Mouse (Mus musculus): ENCODE results near the gene Ctrc. TPM values are rescaled to one million over a fixed set of nuclear protein-coding genes. Genes with fewer than 3 reads are reported as not detected.

Ctrc gene
- total and polyA plus RNA-seq, 3 experiments: not detected

- no peak overlapping the region for H3K9ac ChIP-seq (ENCODE audit: insufficient read depth, low read depth)
- no peak overlapping the region for H3K27ac ChIP-seq (ENCODE audit: insufficient read depth, low read depth)
- no peak overlapping the region for H3K4me3 ChIP-seq (replicated peaks in 1 of 3; ENCODE audit: low read depth in 2 of 3, low read length in 2 of 3, poor library complexity in 1 of 3)
- H3K79me2 ChIP-seq (replicated peaks; ENCODE audit: control insufficient read depth, extremely low read depth, insufficient read depth, poor library complexity, severe bottlenecking): no peaks in the 10 kb centered on the region
- in situ Hi-C loops (cut with MboI; ENCODE audit: low pct_ligation_motif_present, low pct_unique_long_range_greater_than_20kb, low sequenced_read_pairs) (loop anchor here (10.0 kb wide), 1 partner anchor 439 kb away; the partner anchor contains the start of gene Clcnka), dilution Hi-C loops (cut with MboI; ENCODE audit: extremely low pct_ligation_motif_present, extremely low pct_unique_long_range_greater_than_20kb, low sequenced_read_pairs) (no loop called here)
- no peak overlapping the region for H3K4me2 ChIP-seq (ENCODE audit: insufficient read depth, low read depth, poor library complexity, severe bottlenecking)
- peaks cover 0 to 11% of the 10 kb centered on the region in 2 experiments; a peak in 2 of 4 replicates for H3K4me1 ChIP-seq (ENCODE audit: control insufficient read depth in 1 of 2, insufficient read depth in 2 of 2)
- H3K27me3 ChIP-seq (replicated peaks): no peaks in the 10 kb centered on the region
- H3K9me3 ChIP-seq (replicated peaks; ENCODE audit: low read length): no peaks in the 10 kb centered on the region
- no peak for TF ChIP-seq MXI1 (IDR thresholded peaks at IDR 0.05; ENCODE audit: low read depth, low read length)
- no peak for TF ChIP-seq MAFK (IDR thresholded peaks at IDR 0.05; ENCODE audit: insufficient replicate concordance, low read length)
- no peak for TF ChIP-seq USF1 (IDR thresholded peaks at IDR 0.05; ENCODE audit: low read depth, low read length)
- no peak for TF ChIP-seq JUND (conservative IDR thresholded peaks at IDR 0.05; ENCODE audit: low read depth, low read length)
- TF ChIP-seq RCOR1 (conservative IDR thresholded peaks at IDR 0.05; ENCODE audit: low read depth, low read length): no peak
- TF ChIP-seq TCF12 (IDR thresholded peaks at IDR 0.05; ENCODE audit: low read depth, low read length): no peak
- no peak for TF ChIP-seq NELFE (IDR thresholded peaks at IDR 0.05; ENCODE audit: low read depth, low read length)
- TF ChIP-seq ZNF384 (IDR thresholded peaks at IDR 0.05; ENCODE audit: low read depth, low read length): no peak
- TF ChIP-seq ZMIZ1 (IDR thresholded peaks at IDR 0.05; ENCODE audit: low read depth, low read length): no peak
- TF ChIP-seq GABPA (IDR thresholded peaks at IDR 0.05; ENCODE audit: insufficient replicate concordance, low read depth, low read length): no peak
- no peak for TF ChIP-seq MAZ (IDR thresholded peaks at IDR 0.05; ENCODE audit: low read depth, low read length)
- DNase-seq (ENCODE audit: extremely low read depth): no peak
- H3K36me3 ChIP-seq (replicated peaks in 1 of 2; ENCODE audit: control insufficient read depth in 1 of 2, insufficient read depth in 1 of 2, low read length in 1 of 2): no peaks in the 10 kb centered on the region
Measured at GRCm38 (mm10) chr4:141833911-141834310, 12.2 kb downstream of the Ctrc start.

- no peak for DNase-seq (ENCODE audit: extremely low read depth)
- H3K4me3 ChIP-seq (replicated peaks in 1 of 3; ENCODE audit: low read depth in 2 of 3, low read length in 2 of 3, poor library complexity in 1 of 3): no peak overlapping the region
- dilution Hi-C loops (cut with MboI; ENCODE audit: extremely low pct_ligation_motif_present, extremely low pct_unique_long_range_greater_than_20kb, low sequenced_read_pairs): no loop called here
Measured at GRCm38 (mm10) chr4:141831361-141831760, 14.8 kb downstream of the Ctrc start.

GRCm38 (mm10) chr4:141830381-141830780 is 15.8 kb downstream of the Ctrc start:
- Histone ChIP-seq H3K27me3 (replicated peaks) (no peaks in the 10 kb centered on the region), H3K79me2 (replicated peaks; ENCODE audit: control insufficient read depth, extremely low read depth, insufficient read depth, poor library complexity, severe bottlenecking) (no peaks in the 10 kb centered on the region), H3K4me1 (ENCODE audit: control insufficient read depth in 1 of 2, insufficient read depth in 2 of 2) (peaks cover 0 to 19% of the 10 kb centered on the region in 2 experiments; a peak in 2 of 4 replicates), H3K27ac (ENCODE audit: insufficient read depth, low read depth) (no peak overlapping the region), H3K36me3 (replicated peaks in 1 of 2; ENCODE audit: control insufficient read depth in 1 of 2, insufficient read depth in 1 of 2, low read length in 1 of 2) (no peaks in the 10 kb centered on the region), H3K9ac (ENCODE audit: insufficient read depth, low read depth) (no peak overlapping the region), H3K4me2 (ENCODE audit: insufficient read depth, low read depth, poor library complexity, severe bottlenecking) (no peak overlapping the region), H3K4me3 (replicated peaks in 1 of 3; ENCODE audit: low read depth in 2 of 3, low read length in 2 of 3, poor library complexity in 1 of 3) (no peak overlapping the region), H3K9me3 (replicated peaks; ENCODE audit: low read length) (no peaks in the 10 kb centered on the region)
- dilution Hi-C loops (cut with MboI; ENCODE audit: extremely low pct_ligation_motif_present, extremely low pct_unique_long_range_greater_than_20kb, low sequenced_read_pairs) (no loop called here), in situ Hi-C loops (cut with MboI; ENCODE audit: low pct_ligation_motif_present, low pct_unique_long_range_greater_than_20kb, low sequenced_read_pairs) (loop anchor here (10.0 kb wide), 1 partner anchor 436 kb away; the partner anchor contains the start of gene Clcnka)
- no peak for DNase-seq (ENCODE audit: extremely low read depth)
- TF ChIP-seq GABPA (IDR thresholded peaks at IDR 0.05; ENCODE audit: insufficient replicate concordance, low read depth, low read length) (no peak), USF2 (conservative IDR thresholded peaks at IDR 0.05; ENCODE audit: low read depth, low read length) (no peak), MAFK (IDR thresholded peaks at IDR 0.05; ENCODE audit: insufficient replicate concordance, low read length) (no peak), MYC (IDR thresholded peaks at IDR 0.05; ENCODE audit: low read depth, low read length) (no peak)

More at GRCm38 (mm10) chr4:141831361-141831760, 14.8 kb downstream of the Ctrc start:
- TF ChIP-seq USF1 (IDR thresholded peaks at IDR 0.05; ENCODE audit: low read depth, low read length) (no peak), CHD1 (IDR thresholded peaks at IDR 0.05; ENCODE audit: low read depth, low read length) (no peak), BHLHE40 (IDR thresholded peaks at IDR 0.05; ENCODE audit: low read depth, low read length) (no peak)
- H3K4me1 ChIP-seq (ENCODE audit: control insufficient read depth in 1 of 2, insufficient read depth in 2 of 2): peaks cover 0 to 19% of the 10 kb centered on the region in 2 experiments; a peak in 2 of 4 replicates
- no peak overlapping the region for H3K4me2 ChIP-seq (ENCODE audit: insufficient read depth, low read depth, poor library complexity, severe bottlenecking)
- in situ Hi-C loops (cut with MboI; ENCODE audit: low pct_ligation_motif_present, low pct_unique_long_range_greater_than_20kb, low sequenced_read_pairs): loop anchor here (10.0 kb wide), 1 partner anchor 437 kb away; the partner anchor contains the start of gene Clcnka
- no peak overlapping the region for H3K9ac ChIP-seq (ENCODE audit: insufficient read depth, low read depth)
- H3K79me2 ChIP-seq (replicated peaks; ENCODE audit: control insufficient read depth, extremely low read depth, insufficient read depth, poor library complexity, severe bottlenecking): no peaks in the 10 kb centered on the region
- no peaks in the 10 kb centered on the region for H3K9me3 ChIP-seq (replicated peaks; ENCODE audit: low read length)
- no peak overlapping the region for H3K27ac ChIP-seq (ENCODE audit: insufficient read depth, low read depth)
- H3K36me3 ChIP-seq (replicated peaks in 1 of 2; ENCODE audit: control insufficient read depth in 1 of 2, insufficient read depth in 1 of 2, low read length in 1 of 2): no peaks in the 10 kb centered on the region
- no peaks in the 10 kb centered on the region for H3K27me3 ChIP-seq (replicated peaks)
